Mouse (Mus musculus): ENCODE data around the gene Fibcd1.

Fibcd1 gene

DNA sequence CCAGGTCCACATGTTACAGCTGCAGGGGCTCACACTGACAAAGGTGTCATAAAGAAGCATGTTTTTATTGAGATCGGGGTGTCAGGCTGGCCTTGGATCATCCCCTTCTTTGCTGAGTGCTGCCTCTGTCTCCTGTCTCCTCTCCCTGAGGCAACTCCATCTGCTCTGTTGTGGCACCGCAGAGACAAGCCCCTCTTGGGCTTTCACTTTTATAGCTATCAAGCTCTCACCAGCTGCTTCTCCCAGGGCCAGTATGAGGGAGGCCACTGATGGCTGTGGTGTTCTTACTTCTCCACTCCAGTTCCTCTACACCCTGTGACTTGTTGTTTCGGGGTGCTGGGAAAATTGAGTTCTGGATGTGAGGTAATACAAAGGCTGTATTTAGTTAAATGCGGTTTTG lies 76.7 kb downstream of the Fibcd1 start:
- no peak for DNase-seq (ENCODE audit: low read depth)

DNA sequence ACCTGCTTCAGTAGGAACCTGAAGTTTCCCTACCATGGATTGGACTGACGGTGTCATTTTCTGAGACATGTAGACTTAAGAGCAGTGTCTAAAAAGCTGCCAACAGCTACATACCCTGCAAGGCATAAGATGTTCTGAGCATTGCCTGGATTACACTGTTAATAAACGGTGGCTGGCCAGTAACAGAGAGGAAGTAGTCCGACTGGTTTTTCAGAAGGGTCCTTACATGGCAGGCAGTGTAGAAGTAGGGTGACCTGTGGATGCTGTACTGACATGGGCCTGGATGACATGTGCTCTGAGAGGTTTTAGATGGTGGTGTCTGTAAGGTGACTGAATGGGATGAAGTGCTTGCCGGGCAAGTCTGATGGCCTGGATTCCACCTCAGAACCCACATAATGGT lies 78.0 kb downstream of the Fibcd1 start:
- DNase-seq (ENCODE audit: low read depth), result no peak

DNA sequence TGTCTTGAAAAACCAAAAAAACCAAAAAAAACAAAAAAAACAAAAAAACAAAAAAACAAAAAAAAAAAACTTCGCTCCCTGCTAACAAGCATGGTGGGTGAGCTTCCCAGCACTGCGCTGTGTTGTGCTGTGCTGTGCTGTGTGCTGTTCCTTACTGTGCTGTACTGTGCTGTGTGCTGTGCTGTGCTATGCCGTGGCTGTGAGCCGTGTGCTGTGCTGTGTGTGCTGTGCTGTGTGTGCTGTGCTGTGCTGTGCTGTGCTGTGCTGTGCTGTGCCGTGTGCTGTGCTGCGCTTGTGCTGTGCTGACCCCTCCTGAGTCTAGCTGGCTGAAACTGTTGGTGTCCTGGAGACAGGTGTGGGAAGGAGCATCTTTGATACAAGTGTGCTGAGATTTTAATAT lies 78.7 kb downstream of the Fibcd1 start:
- no peak for DNase-seq (ENCODE audit: low read depth)
